Mouse (Mus musculus) myocyte (in vitro differentiated cells): Measurements from ENCODE around the gene Olfr716.

Source experiments
- MAX ChIP-seq: IDR thresholded peaks from one replicate; pipeline ENCODE4 v1.6.1; 2011; ENCODE audit warnings: low read depth, mild to moderate bottlenecking, control low read depth
- MYOD1 ChIP-seq, 3 experiments: IDR thresholded peaks; one replicate each; pipeline ENCODE4 v1.6.1; 2011; ENCODE audit warnings: control low read depth in 2 of 3, low read depth in 2 of 3, mild to moderate bottlenecking in 2 of 3, moderate library complexity in 1 of 3; ENCODE audit not compliant: insufficient read length in 2 of 3, control insufficient read depth in 1 of 3
- MYOG ChIP-seq, 3 experiments: IDR thresholded peaks; one replicate each; pipeline ENCODE4 v1.6.1; 2011; ENCODE audit warnings: control low read depth in 2 of 3, low read depth in 2 of 3, mild to moderate bottlenecking in 2 of 3; ENCODE audit not compliant: insufficient read length in 2 of 3, control insufficient read depth in 1 of 3, insufficient read depth in 1 of 3
- POLR2A ChIP-seq: IDR thresholded peaks from one replicate; pipeline ENCODE4 v1.6.1; 2011; ENCODE audit warnings: low read depth, mild to moderate bottlenecking, control low read depth, moderate library complexity; ENCODE audit not compliant: insufficient read length
- POLR2AphosphoS2 ChIP-seq: IDR thresholded peaks from one replicate; pipeline ENCODE4 v1.6.1; 2011; ENCODE audit warnings: low read depth, control low read depth; ENCODE audit not compliant: insufficient read length
- REST ChIP-seq: IDR thresholded peaks from one replicate; pipeline ENCODE4 v1.6.1; 2011; ENCODE audit warnings: mild to moderate bottlenecking, control low read depth, moderate library complexity; ENCODE audit not compliant: insufficient read depth, insufficient read length
- TCF3 ChIP-seq: IDR thresholded peaks from one replicate; pipeline ENCODE4 v1.6.1; 2011; ENCODE audit warnings: low read depth, control low read depth; ENCODE audit not compliant: insufficient read length

DNA sequence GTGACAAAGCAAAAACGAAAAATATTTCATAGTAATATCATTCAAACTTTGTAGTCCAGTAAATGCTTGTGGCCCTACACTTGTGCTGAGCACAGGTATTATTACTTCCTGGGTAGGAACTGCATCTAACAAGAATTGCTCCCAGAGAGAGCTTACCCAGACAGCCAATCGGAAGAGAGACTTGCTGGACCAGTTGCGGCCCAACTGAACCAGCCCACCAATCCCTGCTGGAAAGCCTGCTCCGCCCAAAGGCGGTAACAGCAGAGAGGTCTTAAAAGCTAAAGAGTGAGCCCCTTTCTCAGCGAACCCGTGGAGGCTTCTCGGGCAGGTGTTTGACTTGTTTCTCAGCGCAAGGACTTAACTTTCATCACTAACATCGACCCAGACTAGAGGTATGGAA, 28.6 kb downstream of the Olfr716 start, which contains the start of gene Nlrp14:
- no peak for TF ChIP-seq POLR2A
- TF ChIP-seq MAX, result no peak
- no peak for TF ChIP-seq POLR2AphosphoS2
- no peak for TF ChIP-seq MYOG (IDR thresholded peaks at IDR 0.05; ENCODE audit: control insufficient read depth in 1 of 3, insufficient read depth in 1 of 3, insufficient read length in 2 of 3, low read depth in 2 of 3)
- TF ChIP-seq REST, result no peak
- no peak for TF ChIP-seq TCF3
- no peak for TF ChIP-seq MYOD1 (IDR thresholded peaks at IDR 0.05; ENCODE audit: control insufficient read depth in 1 of 3, insufficient read length in 2 of 3, low read depth in 2 of 3)
